Mouse (Mus musculus): ENCODE data around the gene Neurl4. TPM values are rescaled to one million over a fixed set of nuclear protein-coding genes. Genes with fewer than 3 reads are reported as not detected.
A peak's percentile ranks its signal among the peaks of the same experiment; 100 is the strongest.
"Not testable (repeated sequence)": the region's sequence is repeated elsewhere in the genome, so short reads cannot be mapped to it uniquely, and the experiment has no call there.

Neurl4 gene
- polyA plus RNA-seq (2016; fragmentation: Nextera tagmentation; extraction: Ambion mirVana): 7.6 and 9.2 TPM in 2 replicates

DNA sequence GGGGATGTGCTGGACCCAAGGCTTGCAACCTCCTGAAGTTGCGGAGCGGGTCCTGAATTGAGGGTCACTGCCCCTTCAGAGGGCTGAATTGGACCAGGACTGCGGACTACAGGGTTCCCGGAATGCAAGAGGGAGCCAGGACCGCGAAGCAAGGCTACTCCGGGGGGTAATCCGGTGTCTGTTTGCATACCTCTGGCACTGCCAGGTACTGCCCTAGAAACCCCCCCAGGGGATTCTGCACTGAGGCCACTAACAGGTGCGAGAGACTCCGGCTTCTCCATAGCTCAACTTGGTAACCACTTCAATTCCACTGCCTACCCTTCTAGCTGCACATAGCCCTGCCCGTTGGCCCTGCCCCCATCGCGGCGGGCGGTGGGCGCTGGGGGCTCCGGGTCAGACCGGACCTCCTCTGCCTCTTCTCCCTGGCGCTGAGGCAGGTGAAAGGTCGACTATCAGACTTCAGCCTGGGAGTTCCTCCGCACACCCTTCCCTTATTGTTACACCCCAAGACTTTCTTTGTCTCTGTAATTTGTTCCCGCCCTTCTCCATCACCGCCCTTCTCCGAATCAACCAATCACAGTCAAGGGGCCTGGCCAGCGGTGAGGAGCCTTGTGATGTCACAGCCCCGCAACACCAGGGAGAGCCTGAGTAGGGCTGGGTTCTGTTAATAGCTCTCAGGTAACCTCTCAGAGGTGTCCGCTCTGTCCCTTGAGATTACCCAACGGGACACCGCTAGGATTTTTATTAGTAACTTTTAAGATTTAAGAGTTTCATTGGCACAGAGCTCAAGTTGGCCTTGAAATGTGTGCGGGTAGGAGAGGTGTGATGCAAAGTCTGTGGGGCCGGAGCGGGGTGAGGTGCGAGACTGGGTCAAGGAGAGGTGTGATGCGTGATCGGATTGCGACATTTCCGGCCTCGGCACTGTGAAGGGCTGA, at the start of gene Neurl4, which contains the start of gene 2810408A11Rik:
Gene Neurl4 (plus strand): TSS at position 602 of the 935 bp plus-strand sequence.
Gene 2810408A11Rik (minus strand): TSS at position 517 of the 935 bp plus-strand sequence.
- peaks cover 23% of the 10 kb centered on the region for H3K36me3 ChIP-seq
- H3K4me3 ChIP-seq: peak within 1 kb of the TSS; percentile 96
- H3K9me3 ChIP-seq (replicated peaks): no peaks in the 10 kb centered on the region
- WGBS: under 1% methylated on average over 38 of the region's 38 CpGs
- peak within 1 kb of the TSS; percentile 99 for H3K9ac ChIP-seq
- H3K27ac ChIP-seq (ENCODE audit: poor library complexity, severe bottlenecking): peak within 1 kb of the TSS; percentile 97
- peak within 1 kb of the TSS; percentile 96 for H3K4me2 ChIP-seq
- no peaks in the 10 kb centered on the region for H3K27me3 ChIP-seq (replicated peaks)
- H3K4me1 ChIP-seq (replicated peaks): peaks cover 37% of the 10 kb centered on the region
- ATAC-seq (ENCODE audit: insufficient number of reproducible peaks, low FRiP score): peak; percentile 92

DNA sequence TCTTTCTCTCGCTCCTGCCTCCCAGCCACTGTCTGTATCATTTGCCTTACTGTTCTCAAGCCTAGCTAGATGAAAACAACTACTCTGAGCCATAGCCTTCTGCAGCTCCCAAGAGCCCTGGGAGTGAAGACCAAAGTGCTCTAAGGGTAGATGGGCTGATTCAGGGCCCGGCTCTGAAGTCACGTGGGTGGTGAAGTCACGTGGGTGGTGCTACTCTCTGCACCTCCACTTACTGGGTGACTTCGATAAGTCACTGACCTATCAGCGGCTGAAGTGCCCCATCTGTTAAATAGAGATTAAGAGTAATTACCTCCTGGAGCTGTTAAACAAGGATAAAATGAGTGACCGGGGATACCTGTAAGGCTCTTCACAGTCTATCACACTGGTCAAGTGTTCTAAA, 46.9 kb upstream of the Neurl4 start:
- H3K9me3 ChIP-seq (replicated peaks): no peaks in the 10 kb centered on the region
- H3K36me3 ChIP-seq: peaks cover 35% of the 10 kb centered on the region
- ATAC-seq (ENCODE audit: insufficient number of reproducible peaks, low FRiP score): peak; percentile 94
- H3K27me3 ChIP-seq (replicated peaks): peaks cover 27% of the 10 kb centered on the region
- H3K4me2 ChIP-seq: peak overlapping the region; percentile 4
- H3K9ac ChIP-seq: no peak overlapping the region
- WGBS: 36% methylated on average over 7 of the region's 7 CpGs
- H3K4me1 ChIP-seq (replicated peaks): peaks cover 17% of the 10 kb centered on the region; the same call in 1 of the 2 replicates
- H3K27ac ChIP-seq (ENCODE audit: poor library complexity, severe bottlenecking): peak overlapping the region; percentile 38
- H3K4me3 ChIP-seq: no peak overlapping the region

DNA sequence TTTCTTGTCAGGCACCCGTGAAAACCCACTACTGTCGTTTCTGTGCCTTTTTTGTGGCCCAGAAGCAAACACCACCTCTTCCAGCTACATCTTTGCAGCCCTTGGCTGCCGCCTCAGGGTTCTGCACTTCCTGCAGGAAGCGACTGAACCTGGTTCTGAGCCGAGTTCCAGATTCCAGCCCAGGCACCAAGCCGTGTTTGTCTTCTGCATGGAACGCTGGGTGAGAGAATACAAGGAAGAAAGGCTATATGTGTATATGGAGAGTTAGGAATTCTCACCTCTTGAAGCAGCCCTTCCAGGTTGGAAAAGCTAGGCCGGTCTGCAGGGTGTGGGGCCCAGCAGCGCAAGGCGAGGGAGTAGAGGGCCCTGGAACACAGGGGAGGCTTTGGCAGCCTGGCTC, 46.2 kb upstream of the Neurl4 start:
- Histone ChIP-seq H3K9me3 (replicated peaks) (no peaks in the 10 kb centered on the region), H3K4me3 (no peak overlapping the region), H3K9ac (no peak overlapping the region), H3K27ac (ENCODE audit: poor library complexity, severe bottlenecking) (peak overlapping the region; percentile 31), H3K4me1 (replicated peaks) (peaks cover 17% of the 10 kb centered on the region; the same call in 1 of the 2 replicates), H3K36me3 (peaks cover 28% of the 10 kb centered on the region), H3K27me3 (replicated peaks) (peaks cover 34% of the 10 kb centered on the region), H3K4me2 (peak overlapping the region; percentile 4)
- ATAC-seq (ENCODE audit: insufficient number of reproducible peaks, low FRiP score): no peak
- WGBS: 76% methylated on average over 10 of the region's 10 CpGs

DNA sequence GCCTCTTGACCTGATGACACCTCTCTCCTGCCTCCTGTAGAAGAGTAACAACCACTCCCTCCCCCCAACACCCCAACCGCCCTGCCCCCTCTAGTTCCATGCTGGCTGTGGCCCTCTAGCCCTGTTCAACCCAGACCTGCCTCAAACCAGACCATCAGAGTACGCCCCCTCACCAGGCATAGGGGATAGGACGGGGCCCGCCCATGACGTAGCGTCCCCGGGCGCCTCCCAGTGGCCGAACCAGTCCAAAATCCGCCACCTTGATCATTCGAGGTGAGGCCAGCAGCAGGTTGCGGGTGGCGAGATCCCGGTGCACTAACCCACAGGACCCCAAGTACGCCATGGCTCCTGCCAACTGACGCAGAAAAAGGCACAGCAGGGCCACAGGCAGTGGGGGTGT, 45.5 kb upstream of the Neurl4 start:
- Histone ChIP-seq H3K4me3 (no peak overlapping the region), H3K27ac (ENCODE audit: poor library complexity, severe bottlenecking) (peak overlapping the region; percentile 31; the same call in 1 of the 2 replicates), H3K27me3 (replicated peaks) (peaks cover 38% of the 10 kb centered on the region), H3K9me3 (replicated peaks) (no peaks in the 10 kb centered on the region), H3K36me3 (peaks cover 22% of the 10 kb centered on the region), H3K9ac (no peak overlapping the region), H3K4me2 (peak overlapping the region; percentile 4), H3K4me1 (replicated peaks) (peaks cover 17% of the 10 kb centered on the region; the same call in 1 of the 2 replicates)
- WGBS: 14% methylated on average over 16 of the region's 16 CpGs
- no peak for ATAC-seq (ENCODE audit: insufficient number of reproducible peaks, low FRiP score)

DNA sequence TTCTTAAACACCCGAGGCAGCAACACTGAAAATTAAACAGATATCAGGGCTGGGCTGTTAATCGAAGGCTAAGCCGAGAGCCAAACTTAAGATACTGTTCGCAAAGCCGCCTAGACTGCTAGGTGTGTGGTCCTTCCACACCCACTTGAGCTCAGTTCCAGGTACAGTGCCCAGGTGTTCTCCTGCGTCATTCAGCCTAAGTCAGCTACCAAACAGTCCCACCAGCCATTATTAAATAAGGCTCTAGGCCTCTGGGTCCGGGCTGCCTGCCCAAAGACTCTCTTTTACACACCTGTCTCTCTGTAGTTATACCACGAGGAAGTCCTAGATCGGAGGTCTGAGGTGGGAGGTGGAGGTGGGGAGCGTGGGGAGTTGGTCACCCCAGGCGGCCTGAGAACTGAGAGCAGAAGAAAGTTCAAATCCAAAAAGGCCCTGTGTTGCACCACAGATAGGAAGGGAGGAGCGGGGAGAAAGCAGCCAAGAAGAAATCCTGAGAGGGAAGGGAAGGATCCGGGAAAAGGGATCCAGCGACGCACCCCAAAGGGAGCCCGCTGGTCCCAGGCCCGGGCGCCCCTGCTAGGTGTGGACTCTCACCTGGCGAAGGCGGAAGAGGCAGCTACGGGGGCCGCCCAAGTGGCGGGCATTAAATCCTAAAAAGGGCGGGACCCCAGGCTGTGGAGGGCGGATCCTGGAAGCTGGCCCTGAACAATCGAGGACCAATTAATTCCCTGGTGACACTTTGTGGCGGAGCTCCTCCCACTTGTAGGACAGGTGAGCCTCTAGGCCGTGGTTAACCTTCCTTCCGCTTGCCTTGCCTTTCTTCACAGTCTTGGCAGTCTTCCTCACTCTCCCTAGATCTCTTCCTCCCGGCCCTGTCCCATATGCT, 42.5 kb upstream of the Neurl4 start, which contains the start of gene Tnk1:
Gene Tnk1 (minus strand): TSS at position 618 of the 886 bp plus-strand sequence.
- no peak within 1 kb of the TSS for H3K4me3 ChIP-seq
- WGBS: 18% methylated on average over 30 of the region's 30 CpGs
- H3K4me1 ChIP-seq (replicated peaks): peaks cover 8% of the 10 kb centered on the region; the same call in 1 of the 2 replicates
- no peak within 1 kb of the TSS for H3K27ac ChIP-seq (ENCODE audit: poor library complexity, severe bottlenecking)
- H3K36me3 ChIP-seq: no peaks in the 10 kb centered on the region
- ATAC-seq (ENCODE audit: insufficient number of reproducible peaks, low FRiP score): no peak
- peak within 1 kb of the TSS; percentile 6; the same call in 1 of the 2 replicates for H3K9ac ChIP-seq
- H3K9me3 ChIP-seq (replicated peaks): no peaks in the 10 kb centered on the region
- H3K27me3 ChIP-seq (replicated peaks): peaks cover 38% of the 10 kb centered on the region
- H3K4me2 ChIP-seq: no peak within 1 kb of the TSS; the same call in 1 of the 2 replicates

DNA sequence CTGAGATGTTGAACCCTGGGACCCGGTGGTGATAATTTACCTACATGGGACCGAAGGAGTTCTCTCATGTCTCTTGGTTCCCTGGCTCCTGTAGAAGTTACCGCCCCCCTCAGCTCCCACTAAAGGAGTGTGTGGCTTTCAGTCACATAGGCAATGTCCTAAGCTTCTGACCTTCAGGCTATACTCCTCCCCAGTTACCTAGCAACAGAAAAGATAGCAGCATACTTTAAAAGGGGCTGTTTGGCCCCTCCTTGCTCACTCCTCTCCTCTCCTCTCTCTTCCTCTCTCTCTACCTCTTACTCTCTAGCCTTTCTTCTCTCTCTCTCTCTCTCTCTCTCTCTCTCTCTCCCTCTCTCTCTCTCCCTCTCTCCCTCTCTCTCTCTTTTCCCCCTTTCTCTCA, 37.1 kb upstream of the Neurl4 start:
- H3K4me1 ChIP-seq (replicated peaks); H3K36me3 ChIP-seq; H3K9me3 ChIP-seq (replicated peaks); H3K4me3 ChIP-seq; ATAC-seq (ENCODE audit: insufficient number of reproducible peaks, low FRiP score); H3K9ac ChIP-seq: not testable (repeated sequence)
- peak overlapping the region; percentile 66 for H3K27ac ChIP-seq (ENCODE audit: poor library complexity, severe bottlenecking)
- peak overlapping the region; percentile 33; the same call in 1 of the 2 replicates for H3K4me2 ChIP-seq
- peaks cover 14% of the 10 kb centered on the region for H3K27me3 ChIP-seq (replicated peaks)
- WGBS: 78% methylated on average over 3 of the region's 3 CpGs

DNA sequence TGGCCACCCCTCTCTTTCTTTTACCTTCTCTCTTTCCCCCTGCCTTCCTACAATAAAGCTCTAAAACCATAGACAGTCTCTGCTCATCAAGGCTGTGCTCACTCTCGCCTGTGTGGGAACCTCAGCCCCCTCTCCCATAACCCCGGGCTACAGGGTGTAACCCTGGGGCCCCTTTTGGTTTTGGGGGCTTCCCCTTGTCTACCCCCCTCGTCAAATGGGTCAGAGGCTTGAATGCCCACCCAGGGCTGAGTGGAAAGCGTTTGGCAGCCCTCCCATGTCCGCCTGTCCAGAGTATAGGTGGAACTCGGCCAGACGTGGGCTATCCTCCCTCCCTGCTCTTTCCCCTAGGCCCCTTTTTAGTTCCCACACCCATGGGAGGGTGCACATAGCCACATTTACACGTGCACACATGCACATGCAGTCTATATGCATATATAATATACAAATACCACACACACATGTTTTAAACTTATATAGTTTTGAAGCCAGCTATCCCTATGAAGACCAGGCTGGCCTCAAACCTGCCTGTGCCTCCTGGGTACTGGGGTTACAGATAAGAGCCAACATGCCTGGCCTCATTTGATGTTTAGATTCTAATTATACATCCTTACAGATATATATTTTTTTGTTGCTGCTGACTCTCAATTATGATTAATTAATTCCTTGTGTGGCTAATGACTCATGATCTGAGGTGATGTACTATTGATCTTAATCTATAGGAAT, 36.6 kb upstream of the Neurl4 start:
- no peak overlapping the region for H3K4me3 ChIP-seq
- no peaks in the 10 kb centered on the region for H3K9me3 ChIP-seq (replicated peaks)
- peaks cover 6% of the 10 kb centered on the region for H3K4me1 ChIP-seq (replicated peaks)
- WGBS: 50% methylated on average over 8 of the region's 8 CpGs
- no peaks in the 10 kb centered on the region for H3K36me3 ChIP-seq
- peaks cover 8% of the 10 kb centered on the region for H3K27me3 ChIP-seq (replicated peaks)
- no peak for ATAC-seq (ENCODE audit: insufficient number of reproducible peaks, low FRiP score)
- H3K27ac ChIP-seq (ENCODE audit: poor library complexity, severe bottlenecking): peak overlapping the region; percentile 66
- H3K4me2 ChIP-seq: peak overlapping the region; percentile 33; the same call in 1 of the 2 replicates
- no peak overlapping the region for H3K9ac ChIP-seq

DNA sequence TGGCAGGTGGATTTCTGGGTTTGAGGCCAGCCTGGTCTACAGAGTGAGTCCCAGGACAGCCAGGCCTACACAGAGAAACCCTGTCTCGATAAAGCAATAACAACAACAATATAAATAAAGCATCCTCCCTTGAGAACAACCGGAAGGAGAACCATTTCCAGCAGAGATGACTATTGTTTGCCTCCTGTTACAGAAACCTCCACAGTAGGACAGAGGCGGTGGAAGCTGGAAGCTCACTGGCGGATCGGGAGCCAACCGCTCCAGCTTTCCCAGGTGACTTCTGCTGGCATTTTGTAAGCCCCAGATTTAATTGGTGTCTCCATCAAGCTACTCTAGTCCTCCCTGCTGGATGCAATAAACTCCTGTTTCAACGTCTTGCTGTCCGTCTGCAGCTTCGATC, 35.3 kb upstream of the Neurl4 start:
- no peak for ATAC-seq (ENCODE audit: insufficient number of reproducible peaks, low FRiP score)
- WGBS: 88% methylated on average over 9 of the region's 9 CpGs

DNA sequence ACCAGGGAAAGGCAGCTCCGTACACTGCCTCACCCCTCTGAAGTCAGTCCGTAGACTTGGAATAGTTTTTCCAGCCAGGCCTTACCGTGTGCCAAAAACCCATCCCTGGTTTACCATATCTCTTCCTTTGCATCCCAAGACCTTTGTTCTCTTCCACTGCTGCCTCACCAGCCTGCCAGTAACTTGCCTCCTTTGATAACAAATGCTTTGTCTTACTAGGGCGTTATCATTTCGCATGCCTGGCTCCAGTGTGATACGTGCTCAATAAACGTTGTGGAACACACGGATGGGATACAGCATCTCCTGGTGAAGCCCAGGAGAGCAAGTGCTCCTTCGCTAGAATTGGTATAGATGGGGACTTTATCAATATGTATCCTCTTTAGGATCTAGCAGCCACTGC, 33.5 kb upstream of the Neurl4 start:
- WGBS: 42% methylated on average over 9 of the region's 9 CpGs
- H3K4me3 ChIP-seq: no peak overlapping the region
- ATAC-seq (ENCODE audit: insufficient number of reproducible peaks, low FRiP score): 0 out of 2 replicates have a peak, but pooled peaks have one; percentile 15
- H3K27ac ChIP-seq (ENCODE audit: poor library complexity, severe bottlenecking): no peak overlapping the region
- H3K4me2 ChIP-seq: no peak overlapping the region
- peaks cover 6% of the 10 kb centered on the region for H3K4me1 ChIP-seq (replicated peaks)
- no peaks in the 10 kb centered on the region for H3K36me3 ChIP-seq
- no peak overlapping the region for H3K9ac ChIP-seq
- no peaks in the 10 kb centered on the region for H3K9me3 ChIP-seq (replicated peaks)
- no peaks in the 10 kb centered on the region; the same call in 1 of the 2 replicates for H3K27me3 ChIP-seq (replicated peaks)

More for the DNA sequence above, 35.3 kb upstream of the Neurl4 start:
- Histone ChIP-seq H3K27me3 (replicated peaks) (no peaks in the 10 kb centered on the region; the same call in 1 of the 2 replicates), H3K4me3 (no peak overlapping the region), H3K27ac (ENCODE audit: poor library complexity, severe bottlenecking) (no peak overlapping the region), H3K4me1 (replicated peaks) (peaks cover 6% of the 10 kb centered on the region), H3K9ac (no peak overlapping the region), H3K36me3 (no peaks in the 10 kb centered on the region), H3K9me3 (replicated peaks) (no peaks in the 10 kb centered on the region), H3K4me2 (no peak overlapping the region)

Data from heart, embryonic 12.5 days (tissue).